Mouse (Mus musculus): ENCODE data around the gene Gaa.

The Gaa gene

DNA sequence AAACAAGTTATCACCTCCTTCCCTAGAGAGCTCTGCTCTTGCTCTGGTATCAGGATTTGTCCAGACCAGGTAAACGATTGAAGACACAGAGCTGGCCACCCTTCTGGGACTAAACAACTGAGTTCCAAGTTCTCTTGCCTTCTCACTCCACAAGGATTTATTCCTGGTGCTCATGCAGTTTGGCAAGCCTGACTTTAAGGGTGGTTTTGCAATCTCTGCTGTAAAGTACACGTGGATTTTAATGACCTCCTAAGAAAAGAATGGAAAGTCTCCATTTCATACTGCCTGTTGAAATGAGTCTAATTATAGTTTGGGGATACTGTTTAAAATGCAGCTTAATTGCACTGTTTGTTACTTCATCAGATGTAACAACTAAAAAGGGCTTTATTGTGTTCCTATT, 33.3 kb downstream of the Gaa start:
- no peak for DNase-seq (ENCODE audit: low read depth)

DNA sequence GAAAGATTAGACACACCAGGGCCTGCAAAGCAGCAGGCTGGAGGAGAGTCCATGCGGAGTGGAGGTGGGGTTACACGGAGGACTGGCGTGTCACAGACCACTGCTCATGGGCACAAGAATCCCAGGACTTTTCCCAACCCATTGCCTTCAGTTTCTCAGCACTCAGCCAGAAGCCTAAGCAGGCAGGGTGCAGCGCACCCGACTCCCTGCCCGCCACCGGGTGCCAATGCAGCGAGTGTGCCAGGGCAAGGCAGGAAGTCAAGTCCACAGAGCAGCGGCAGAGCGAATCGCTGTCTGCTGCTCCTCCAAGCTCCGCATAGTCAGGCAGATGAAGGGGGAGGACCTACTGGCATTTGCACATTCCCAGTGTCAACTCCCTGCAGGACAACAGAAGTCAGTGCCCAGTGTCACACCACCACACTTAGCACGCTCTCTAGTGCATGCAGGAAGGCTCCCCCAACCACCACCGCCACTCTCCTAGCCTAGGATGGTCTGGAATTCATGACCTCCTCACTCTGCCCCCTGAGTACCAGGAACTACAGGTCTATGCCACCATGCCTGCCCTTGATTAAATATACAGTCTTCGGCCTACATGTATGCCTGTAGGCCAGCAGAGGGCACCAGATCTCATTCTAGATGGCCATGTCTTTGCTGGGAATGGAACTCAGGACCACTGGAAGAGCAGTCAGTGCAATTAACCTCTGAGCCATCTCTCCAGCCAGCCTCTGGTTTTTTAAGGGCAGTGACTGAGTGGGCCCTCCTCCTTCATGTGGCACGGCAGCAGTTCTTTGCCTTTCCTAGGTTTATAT, 37.4 kb downstream of the Gaa start:
- DNase-seq (ENCODE audit: low read depth) = peak; percentile 40

DNA sequence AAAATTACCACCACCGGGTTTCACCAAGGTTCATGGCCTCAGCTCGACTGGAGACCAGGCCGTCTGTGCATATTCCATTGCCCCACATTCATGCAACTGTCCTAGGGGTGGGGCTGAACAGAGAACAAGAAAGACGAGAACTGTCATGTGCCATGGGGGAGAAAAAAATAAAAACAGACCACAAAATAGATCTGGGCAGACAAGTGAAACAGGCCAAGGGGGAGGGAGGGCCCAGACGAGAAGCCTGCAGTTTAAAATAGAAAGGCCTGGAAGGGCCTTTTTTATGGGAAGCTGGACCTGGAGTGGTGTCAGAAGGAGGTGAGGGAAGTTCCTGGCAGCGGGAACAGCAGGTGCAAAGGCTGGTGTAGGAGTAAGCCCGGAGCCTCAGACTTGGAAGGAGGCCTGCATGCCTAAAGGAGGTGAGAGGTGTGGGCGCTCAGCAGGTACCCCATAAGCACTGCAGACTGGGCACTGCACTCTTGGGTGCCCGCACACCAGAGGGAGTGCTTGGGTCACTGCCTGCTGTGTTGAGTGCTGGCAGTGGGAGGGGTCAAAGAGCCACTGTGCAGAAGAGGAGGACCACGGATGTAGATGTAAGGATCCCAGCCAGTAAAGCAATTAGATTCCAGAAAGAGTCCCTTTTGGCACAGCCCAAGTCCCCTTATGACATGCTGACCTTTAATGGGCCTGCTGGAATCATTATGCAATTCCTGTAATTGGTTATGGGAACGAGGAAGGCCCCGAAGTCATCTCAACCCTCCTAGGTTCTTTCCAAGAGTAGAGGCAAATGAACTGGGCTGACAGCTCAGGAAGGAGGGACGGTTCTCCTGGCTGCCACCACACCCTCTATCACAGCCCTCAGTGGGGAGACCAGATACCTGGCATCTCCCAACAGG, 39.3 kb downstream of the Gaa start:
- DNase-seq (ENCODE audit: low read depth) = no peak

DNA sequence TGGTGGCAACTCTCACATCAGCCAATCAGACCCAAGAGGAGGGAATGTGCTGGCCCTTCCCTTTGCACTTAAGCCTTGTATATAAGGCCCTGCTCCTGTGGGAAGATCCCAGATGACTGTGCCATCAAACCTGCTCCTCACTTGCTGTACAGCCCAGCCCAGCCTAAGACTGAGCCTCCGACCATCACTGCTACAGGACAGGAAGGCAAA, 39.9 kb downstream of the Gaa start, which contains the start of gene Card14:
Gene Card14 (plus strand): TSS at position 111 of the 210 bp plus-strand sequence.
- no peak for DNase-seq (ENCODE audit: low read depth)

DNA sequence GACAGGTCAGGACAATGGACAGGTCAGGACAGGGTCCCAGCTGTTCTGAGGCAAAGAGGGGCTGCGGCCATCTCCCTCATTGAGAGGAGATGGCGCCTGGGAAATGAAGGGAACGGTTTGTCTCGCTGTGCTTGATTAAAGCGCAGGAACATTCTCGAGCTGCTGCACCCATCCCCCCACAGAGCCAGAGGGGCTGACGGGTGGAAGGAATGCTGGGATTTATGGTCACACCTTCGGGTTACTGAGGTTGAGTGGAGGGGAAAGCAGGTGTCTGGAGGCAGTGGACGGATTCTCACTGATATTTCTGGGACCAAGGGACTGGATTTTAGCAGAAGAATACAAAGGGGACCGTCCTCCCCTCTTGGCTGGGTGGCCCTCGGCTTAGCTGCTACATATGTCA, 40.2 kb downstream of the Gaa start:
- DNase-seq (ENCODE audit: low read depth) = no peak

DNA sequence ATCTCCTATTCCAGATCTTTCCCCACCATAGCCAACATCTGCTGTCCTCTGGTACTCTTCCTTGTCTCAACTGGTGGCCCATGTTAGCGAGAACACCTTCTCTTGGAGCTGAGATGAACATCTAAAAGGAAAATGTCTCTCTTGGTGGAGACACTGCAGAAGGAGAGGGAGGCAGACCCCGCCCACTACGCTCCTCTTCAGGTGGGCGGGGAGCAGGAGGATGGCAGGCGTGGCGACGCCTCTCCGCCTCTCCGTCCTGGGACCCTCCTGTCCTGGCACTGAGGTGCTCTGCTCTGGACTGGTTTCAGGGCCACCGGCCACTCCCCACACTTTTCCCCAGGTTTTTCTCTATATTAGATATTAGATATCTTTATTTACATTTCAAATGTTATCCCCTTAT, 42.9 kb downstream of the Gaa start:
- DNase-seq (ENCODE audit: low read depth) = no peak

DNA sequence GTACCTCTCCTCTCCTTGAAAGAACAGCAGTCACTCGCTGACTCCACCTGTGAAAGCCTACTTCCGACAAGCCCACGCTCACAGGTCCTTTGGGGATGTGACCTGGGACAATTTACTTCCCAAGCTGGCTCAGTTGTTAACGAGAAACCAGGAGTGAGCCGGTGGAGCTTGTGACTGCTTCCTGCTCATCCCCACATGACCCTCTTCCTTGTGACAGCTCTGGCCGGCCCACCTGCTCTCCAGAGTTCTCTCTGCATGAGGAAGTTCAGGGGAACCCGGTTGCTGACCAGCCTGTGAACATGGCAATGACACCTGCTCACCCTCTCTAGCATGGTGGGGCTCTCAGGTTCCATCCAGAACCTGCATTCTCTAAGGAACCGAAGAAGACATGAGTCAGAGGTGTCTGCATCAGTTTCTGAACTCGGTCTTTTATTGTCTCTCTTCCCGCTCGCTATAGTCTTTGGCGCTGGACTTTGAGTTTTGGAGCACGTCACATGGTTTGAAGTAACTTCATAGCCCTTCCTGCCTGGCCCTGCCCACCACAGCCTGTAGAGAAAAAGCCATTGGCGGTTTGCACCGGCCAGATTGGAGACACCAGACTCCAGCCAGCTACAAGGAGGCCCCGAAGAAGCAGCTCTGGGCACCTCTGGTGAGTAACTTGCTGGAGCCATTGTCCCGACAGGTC, 46.7 kb downstream of the Gaa start:
- no peak for DNase-seq (ENCODE audit: low read depth)

DNA sequence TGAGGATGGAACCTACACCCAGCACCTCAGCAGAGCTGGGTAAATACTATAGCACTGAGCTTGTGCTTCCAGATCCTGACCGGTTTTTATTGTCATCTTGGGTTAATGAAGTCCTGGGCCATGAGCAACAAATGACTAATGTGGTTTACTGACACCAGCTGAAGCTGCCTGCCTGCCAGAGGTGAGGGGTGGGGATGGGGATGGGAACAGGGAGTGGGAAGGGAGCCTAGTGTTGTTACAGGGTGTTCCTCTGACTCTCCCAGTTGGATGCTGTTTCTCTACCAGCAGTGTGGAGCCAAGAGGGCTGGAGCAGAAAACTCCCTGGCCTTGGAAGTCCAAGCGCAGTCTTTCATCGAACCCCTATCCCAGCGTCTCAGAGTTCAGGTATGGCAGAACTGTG, 49.0 kb downstream of the Gaa start:
- no peak for DNase-seq (ENCODE audit: low read depth)

DNA sequence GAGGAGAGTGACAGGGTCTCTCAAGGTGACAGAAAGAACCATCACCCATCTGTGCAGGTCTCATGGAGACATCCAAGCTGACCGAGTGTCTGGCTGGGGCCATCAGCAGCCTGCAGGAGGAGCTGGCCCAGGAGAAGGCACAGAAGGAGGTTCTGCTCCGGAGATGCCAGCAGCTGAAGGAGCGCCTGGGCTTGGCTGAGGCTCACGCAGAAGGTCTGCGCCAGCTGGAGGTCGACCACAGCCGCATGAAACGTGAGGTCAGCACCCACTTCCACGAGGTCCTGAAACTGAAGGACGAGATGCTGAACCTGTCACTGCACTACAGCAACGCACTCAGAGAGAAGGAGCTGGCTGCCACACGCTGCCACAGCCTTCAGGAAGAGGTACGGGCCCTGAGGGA, 54.8 kb downstream of the Gaa start:
- no peak for DNase-seq (ENCODE audit: low read depth)

DNA sequence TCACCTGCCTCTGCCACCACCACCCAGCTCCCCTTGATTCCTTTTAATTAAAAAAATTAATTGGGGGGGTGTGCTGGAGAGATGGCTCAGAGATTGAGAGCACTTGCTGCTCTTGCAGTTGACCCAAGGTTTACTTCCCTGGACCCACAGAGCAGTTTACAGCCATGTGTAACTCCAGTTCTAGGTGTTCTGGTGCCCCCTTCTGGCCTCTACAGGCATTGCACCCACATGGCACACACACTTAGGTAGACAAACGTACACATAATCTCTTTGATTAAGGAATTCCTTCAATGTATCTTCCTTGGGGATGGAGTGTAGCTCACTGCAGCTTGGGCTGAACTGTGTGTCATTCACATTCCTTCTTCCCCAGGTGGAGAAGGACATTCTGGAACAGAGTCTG, 57.4 kb downstream of the Gaa start:
- no peak for DNase-seq (ENCODE audit: low read depth)

DNA sequence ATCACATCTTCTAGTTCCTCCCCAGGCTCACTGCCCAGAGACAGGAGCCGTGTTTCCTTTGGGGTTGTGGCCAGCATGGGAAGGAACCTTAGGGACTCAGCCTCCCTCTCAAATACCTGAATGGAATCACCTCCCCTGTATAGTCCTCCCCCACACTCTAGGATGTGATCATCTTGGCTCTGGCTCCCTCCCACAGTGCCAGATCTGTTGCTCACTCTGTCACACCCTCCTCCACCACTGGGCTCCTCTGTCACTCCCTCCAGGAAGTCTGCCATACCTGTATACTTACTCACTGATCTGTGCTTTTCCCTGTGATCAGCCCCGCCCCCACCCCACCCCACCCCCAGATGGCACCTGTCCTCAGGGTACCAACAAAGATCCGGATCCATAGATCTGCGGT, 62.9 kb downstream of the Gaa start:
- no peak for DNase-seq (ENCODE audit: low read depth)

DNA sequence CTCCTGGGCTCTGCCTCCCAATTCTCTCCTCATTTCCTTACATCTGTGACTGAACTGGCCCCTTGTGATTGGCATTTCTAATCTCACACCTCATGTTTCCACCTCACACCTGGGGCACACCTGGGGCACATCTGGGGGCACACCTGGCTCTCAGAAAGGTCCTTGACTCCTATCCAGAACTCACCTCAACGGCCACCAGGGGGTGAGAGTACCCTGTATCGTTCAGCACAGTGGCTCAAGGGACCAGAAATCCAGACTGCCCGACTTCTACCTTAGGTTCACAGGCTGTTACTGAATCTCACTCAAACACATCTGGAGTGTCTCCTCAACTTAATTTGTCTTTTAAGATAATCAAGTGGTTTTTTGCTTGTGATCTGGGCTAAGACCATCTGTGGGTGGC, 64.3 kb downstream of the Gaa start:
- no peak for DNase-seq (ENCODE audit: low read depth)

Measured in c-Kit-positive CD71-positive TER-119-negative erythroid progenitor cells, embryonic 14.5 days (primary cell).